Mouse (Mus musculus) heart, embryonic 14.5 days (tissue): ENCODE results near the gene Srsf2. TPM values are rescaled to one million over a fixed set of nuclear protein-coding genes. Genes with fewer than 3 reads are reported as not detected.

Source experiments
- ATAC-seq: fragments of 200-750 bp; cut with Nextera tagmentation; 2 replicates; pipeline ENCODE4 v1.8.0; 2017; ENCODE audit warnings: low read depth, moderate TSS enrichment; ENCODE audit not compliant: insufficient number of reproducible peaks, insufficient read depth, low FRiP score
- H3K27ac ChIP-seq, 2 experiments: fragments of 200-500 bp in 1 of 2; fragments of 300-500 bp in 1 of 2; sonication (generic) in 1 of 2; replicated peaks in 1 of 2; 2 replicates each; pipeline ENCODE4 v1.5.1; 2012 to 2014; ENCODE audit warnings: low read depth in 2 of 2, low read length in 2 of 2, control low read depth in 1 of 2, mild to moderate bottlenecking in 1 of 2, mixed read lengths in 1 of 2; ENCODE audit not compliant: control insufficient read depth in 1 of 2, insufficient read depth in 1 of 2
- H3K27me3 ChIP-seq: fragments of 300-500 bp; sonication (generic); 2 replicates; pipeline ENCODE4 v1.6.1; 2014; ENCODE audit warnings: mild to moderate bottlenecking, low read length, control low read depth; ENCODE audit not compliant: control insufficient read depth, insufficient read depth
- H3K36me3 ChIP-seq: fragments of 300-500 bp; sonication (generic); 2 replicates; pipeline ENCODE4 v1.6.1; 2014; ENCODE audit warnings: mild to moderate bottlenecking, control low read depth, low read length, mixed read lengths; ENCODE audit not compliant: control insufficient read depth, insufficient read depth
- H3K4me1 ChIP-seq, 2 experiments: fragments of 200-500 bp in 1 of 2; fragments of 300-500 bp in 1 of 2; sonication (generic) in 1 of 2; 2 replicates each; pipeline ENCODE4 v1.6.1; 2012 to 2014; ENCODE audit warnings: low read length in 2 of 2, control low read depth in 1 of 2, mixed read lengths in 1 of 2; ENCODE audit not compliant: control insufficient read depth in 2 of 2, insufficient read depth in 2 of 2
- H3K4me2 ChIP-seq: fragments of 300-500 bp; sonication (generic); 2 replicates; pipeline ENCODE4 v1.6.1; 2014; ENCODE audit warnings: mild to moderate bottlenecking, low read length
- H3K4me3 ChIP-seq, 2 experiments: fragments of 200-500 bp in 1 of 2; fragments of 300-500 bp in 1 of 2; sonication (generic) in 1 of 2; 2 replicates each; pipeline ENCODE4 v1.5.1; 2012 to 2014; ENCODE audit warnings: low read length in 2 of 2, mild to moderate bottlenecking in 2 of 2, control low read depth in 1 of 2, low read depth in 1 of 2, moderate library complexity in 1 of 2; ENCODE audit not compliant: control insufficient read depth in 1 of 2, insufficient read depth in 1 of 2
- H3K9ac ChIP-seq: fragments of 300-500 bp; sonication (generic); 2 replicates; pipeline ENCODE4 v1.6.1; 2014; ENCODE audit warnings: mild to moderate bottlenecking, low read length
- H3K9me3 ChIP-seq: fragments of 300-500 bp; sonication (generic); 2 replicates; pipeline ENCODE4 v1.6.1; 2016; ENCODE audit warnings: low read length, control low read depth; ENCODE audit not compliant: control insufficient read depth
- WGBS: fragments of 180-500 bp; shearing (Covaris S2); extraction: QIAGEN DNeasy Blood & Tissue Kit; methylation state at CpG from one replicate; pipeline ENCODE4 v1.1.7; 2014; 5-methylcytosine and 5-hydroxymethylcytosine counted together
- polyA plus RNA-seq: library from polyadenylated mRNA; unstranded; fragments of >200 nt; fragmentation: Nextera tagmentation; extraction: Ambion mirVana; gene quantifications from 2 replicates; pipeline ENCODE4 v1.2.1, GENCODE M21; 2014

Gene Srsf2
- polyA plus RNA-seq, 1 experiment from 2014 or later: 569 TPM

DNA sequence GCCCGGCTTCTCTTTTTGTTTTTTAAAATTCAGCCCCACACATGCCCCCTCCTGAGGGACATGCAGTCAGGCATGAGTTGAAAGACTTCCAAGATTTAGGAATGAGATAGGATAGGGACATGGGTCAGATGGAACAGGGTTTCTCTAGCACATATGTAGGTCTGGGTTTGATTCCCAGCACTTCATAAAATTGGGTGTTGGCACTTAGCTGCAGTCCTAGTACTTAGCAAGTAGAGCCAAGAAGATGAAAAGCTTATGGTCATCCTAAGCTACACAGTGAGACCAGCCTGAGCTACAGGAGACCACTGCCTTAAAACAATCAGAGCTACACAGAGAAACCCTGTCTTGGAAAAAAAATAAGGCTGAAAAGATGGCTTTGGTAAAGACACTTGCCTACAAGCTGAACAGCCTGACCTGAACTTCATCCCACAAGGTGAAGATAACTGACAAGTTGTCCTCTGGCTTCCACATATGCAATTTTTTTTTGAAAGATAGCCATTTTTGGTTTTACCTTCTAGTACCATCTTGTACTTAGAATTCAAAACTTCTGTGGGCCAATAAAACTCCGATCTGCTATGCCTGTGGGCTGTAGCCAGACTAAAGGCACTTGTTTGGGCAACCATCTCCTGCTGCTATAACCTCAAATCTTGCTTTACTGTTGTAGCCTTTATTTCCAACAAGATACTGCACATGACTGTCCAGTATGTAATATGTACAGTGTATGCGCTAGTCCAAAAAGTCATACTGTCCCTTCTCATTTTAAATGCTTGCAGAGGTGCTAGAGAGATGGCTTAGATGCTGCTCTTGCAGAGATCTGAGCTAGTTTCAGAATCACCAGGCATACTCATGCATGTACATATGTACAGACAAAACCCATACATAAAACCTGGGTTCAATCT lies 5.5 kb downstream of the Srsf2 start:
- WGBS: 86% methylated on average over 3 of the region's 3 CpGs
- H3K4me2 ChIP-seq: no peak overlapping the region
- H3K4me1 ChIP-seq: peaks cover 0 to 18% of the 10 kb centered on the region in 2 experiments; a peak in 2 of 4 replicates
- H3K27ac ChIP-seq: no peak overlapping the region
- no peak for ATAC-seq
- no peak overlapping the region for H3K4me3 ChIP-seq
- H3K9me3 ChIP-seq: no peaks in the 10 kb centered on the region
- H3K9ac ChIP-seq: no peak overlapping the region
- H3K27me3 ChIP-seq: no peaks in the 10 kb centered on the region
- H3K36me3 ChIP-seq: peaks cover 59% of the 10 kb centered on the region

DNA sequence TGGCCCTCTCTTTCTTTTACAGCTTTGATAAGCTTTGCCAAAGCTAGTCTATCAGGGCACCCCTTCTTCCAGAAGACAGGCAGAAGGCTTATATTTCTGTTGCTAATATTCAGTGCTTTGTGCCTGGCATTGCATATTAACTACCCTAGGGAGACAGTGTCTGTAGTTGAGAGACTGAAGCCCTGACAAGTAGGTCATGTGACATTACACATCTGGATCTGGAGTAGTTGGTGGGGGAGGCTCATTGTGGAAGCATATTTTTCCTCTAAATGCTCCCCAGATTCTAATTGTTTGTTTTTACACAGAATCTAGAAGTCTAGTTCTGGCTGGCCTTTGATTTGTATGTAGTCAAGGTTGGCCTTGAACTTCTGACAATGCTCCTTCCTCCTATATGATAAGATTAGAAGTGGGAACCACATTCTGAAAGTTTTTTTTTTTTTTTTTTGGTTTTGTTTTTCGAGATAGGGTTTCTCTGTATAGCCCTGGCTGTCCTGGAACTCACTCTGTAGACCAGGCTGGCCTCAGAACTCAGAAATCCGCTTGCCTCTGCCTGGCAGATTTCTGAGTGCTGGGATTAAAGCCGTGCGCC lies 6.2 kb downstream of the Srsf2 start:
- 78% methylated on average over 4 of the region's 4 CpGs for WGBS
- Histone ChIP-seq H3K4me1 (peaks cover 0 to 18% of the 10 kb centered on the region in 2 experiments; a peak in 2 of 4 replicates), H3K9me3 (no peaks in the 10 kb centered on the region), H3K27ac (no peak overlapping the region), H3K27me3 (no peaks in the 10 kb centered on the region), H3K36me3 (peaks cover 55% of the 10 kb centered on the region), H3K4me3 (no peak overlapping the region), H3K9ac (no peak overlapping the region), H3K4me2 (no peak overlapping the region)
- no peak for ATAC-seq

DNA sequence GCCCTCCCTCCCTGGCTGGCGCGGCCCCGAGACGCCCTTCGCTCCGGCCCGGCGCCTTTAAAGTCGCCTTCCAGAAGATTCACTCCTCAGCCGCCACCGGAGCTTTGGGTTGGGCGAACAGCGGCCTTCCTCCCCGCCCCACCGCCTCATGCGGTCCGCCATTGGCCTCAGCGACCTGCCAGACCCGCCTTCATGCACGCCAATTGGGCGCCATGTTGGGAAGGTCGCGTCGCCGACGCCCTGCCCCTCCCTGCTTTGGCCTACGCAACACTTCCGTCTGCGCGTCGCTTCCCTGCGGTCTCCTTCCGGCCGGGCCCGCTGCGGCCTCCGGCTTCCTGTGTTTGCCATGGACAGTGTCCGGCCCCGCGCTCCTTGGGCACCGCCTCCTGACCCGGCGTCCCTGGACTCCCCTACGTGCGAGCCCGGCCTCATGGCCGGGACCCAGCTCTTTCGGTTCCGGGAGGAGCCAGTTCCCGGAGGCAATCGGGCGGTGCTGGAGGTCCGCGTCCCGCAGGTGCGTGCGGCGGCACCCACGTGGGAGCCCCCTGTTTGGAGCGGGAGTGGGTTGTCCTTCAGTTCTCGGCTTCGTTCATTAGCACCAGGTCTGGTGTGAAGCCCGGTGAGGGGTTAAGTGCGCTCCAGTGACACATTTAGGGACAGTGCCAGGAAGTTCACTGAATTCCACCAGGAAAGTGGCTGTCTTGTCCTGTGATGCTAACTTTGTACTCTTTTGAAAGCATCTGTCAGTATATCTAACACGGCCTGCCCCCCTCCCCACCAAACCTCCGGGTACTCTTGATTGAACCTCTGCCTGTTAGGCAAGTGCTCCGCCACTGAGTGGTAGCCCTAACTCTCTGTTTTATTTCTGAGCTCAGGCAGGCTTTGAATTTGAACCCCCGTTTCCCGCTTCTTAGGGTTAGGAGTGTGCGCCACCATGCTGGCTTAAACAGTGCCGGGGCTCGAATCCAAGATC lies 9.3 kb downstream of the Srsf2 start, which contains the start of the genes Mettl23 and Jmjd6:
Gene Mettl23, plus strand, starts transcription at position 18 of the 973 bp plus-strand sequence.
Gene Jmjd6, minus strand, starts transcription at position 189 of the 973 bp plus-strand sequence.
- under 1% methylated on average over 72 of the region's 72 CpGs for WGBS
- Histone ChIP-seq H3K27me3 (no peaks in the 10 kb centered on the region), H3K4me3 (peak within 1 kb of the TSS; percentile 85 to 89), H3K4me2 (peak within 1 kb of the TSS; percentile 89), H3K9ac (peak within 1 kb of the TSS; percentile 91), H3K36me3 (peaks cover 54% of the 10 kb centered on the region), H3K4me1 (peaks cover 7 to 29% of the 10 kb centered on the region in 2 experiments), H3K9me3 (no peaks in the 10 kb centered on the region), H3K27ac (peak within 1 kb of the TSS; percentile 95 to 98)
- peak; percentile 93 for ATAC-seq

DNA sequence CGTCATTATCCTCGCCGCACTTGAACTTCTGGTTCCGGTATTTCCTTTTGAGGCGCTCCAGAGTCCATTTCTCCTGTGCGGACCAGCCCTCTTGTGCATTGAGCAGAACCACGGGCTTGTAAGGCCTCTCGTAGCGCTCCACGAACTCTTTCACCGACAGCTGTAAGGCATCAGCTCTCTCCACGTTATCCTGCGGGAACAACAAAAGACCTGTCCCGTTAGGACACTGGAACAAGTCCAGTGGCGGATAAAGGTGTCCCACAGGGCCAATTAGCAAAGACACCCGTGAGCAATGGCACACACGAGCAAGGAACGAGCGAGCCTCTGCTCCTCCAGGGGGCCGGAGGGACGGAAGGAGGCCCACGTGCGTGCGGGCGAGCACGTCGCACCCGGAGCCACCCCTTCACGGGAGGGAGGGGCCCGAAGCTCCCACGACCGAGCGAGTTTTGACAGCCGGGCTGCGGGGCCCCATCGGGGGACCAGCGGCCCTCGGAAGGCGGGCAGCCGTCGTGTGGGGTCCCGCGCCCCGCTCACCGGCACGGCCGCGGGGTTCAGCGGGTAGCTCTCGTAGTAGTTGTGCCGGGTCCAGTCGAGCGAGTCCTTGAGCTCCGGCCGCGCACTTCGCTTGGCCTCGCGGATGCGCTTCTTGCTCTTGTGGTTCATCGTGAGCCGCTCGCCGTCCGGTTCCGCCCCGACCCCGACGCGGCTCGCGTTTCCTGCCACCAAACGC lies 10.2 kb downstream of the Srsf2 start:
- Histone ChIP-seq H3K9me3 (no peaks in the 10 kb centered on the region), H3K9ac (peak overlapping the region; percentile 91), H3K27ac (peak overlapping the region; percentile 95 to 98), H3K27me3 (no peaks in the 10 kb centered on the region), H3K4me2 (peak overlapping the region; percentile 71), H3K4me3 (peak overlapping the region; percentile 85 to 89), H3K4me1 (peaks cover 7 to 29% of the 10 kb centered on the region in 2 experiments), H3K36me3 (peaks cover 54% of the 10 kb centered on the region)
- ATAC-seq: peak; percentile 55
- under 1% methylated on average over 70 of the region's 73 CpGs for WGBS

DNA sequence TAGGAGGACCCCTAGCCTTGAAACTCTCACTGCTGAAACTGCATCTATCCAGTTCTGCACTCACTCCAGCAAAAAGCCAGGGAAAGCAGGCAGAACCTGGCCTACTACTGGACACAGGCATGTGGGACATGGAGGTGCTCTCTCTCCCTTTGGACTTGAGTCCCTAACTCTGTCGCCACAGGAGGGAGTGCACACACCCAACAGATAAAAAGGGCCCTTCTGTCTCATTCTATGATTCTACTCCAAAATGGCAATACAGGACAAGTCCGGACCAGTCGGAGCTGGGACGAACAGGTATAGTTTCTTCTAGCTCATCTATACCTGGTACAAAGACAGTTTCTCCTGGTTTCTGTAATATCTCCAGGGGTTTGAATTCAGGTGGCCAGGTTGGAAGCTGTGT lies 12.1 kb downstream of the Srsf2 start:
- 78% methylated on average over 4 of the region's 4 CpGs for WGBS
- H3K27me3 ChIP-seq: no peaks in the 10 kb centered on the region
- H3K9ac ChIP-seq: peak overlapping the region; percentile 91
- H3K9me3 ChIP-seq: no peaks in the 10 kb centered on the region
- H3K27ac ChIP-seq: no peak overlapping the region
- no peak for ATAC-seq
- H3K36me3 ChIP-seq: peaks cover 58% of the 10 kb centered on the region
- H3K4me1 ChIP-seq: peaks cover 7 to 29% of the 10 kb centered on the region in 2 experiments
- H3K4me3 ChIP-seq: peak overlapping the region; percentile 3 to 85; a peak in 3 of 4 replicates
- H3K4me2 ChIP-seq: peak overlapping the region; percentile 71

DNA sequence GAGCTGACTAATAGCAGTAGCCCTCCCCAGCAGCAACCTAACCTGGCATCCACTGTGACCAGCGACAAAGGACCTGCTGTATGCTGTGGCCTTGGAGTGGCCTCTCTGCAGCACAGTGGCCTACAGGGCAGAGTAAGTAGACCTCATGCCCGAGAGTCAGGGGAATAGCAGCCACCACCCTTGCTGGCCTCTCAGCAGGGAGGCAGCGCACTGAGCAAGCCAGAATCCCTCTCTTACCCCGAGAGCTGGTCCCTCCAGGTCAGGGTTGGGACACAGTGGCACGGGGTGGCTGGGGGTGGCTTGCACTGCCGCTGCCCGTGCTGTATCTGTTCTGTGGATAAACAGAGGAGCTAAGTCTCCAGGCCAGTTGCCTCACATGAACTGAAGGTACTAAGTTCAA lies 13.3 kb downstream of the Srsf2 start:
- H3K36me3 ChIP-seq: peaks cover 70% of the 10 kb centered on the region
- peak overlapping the region; percentile 42; the same call in 1 of the 2 replicates for H3K9ac ChIP-seq
- no peak overlapping the region for H3K27ac ChIP-seq
- no peaks in the 10 kb centered on the region for H3K9me3 ChIP-seq
- H3K27me3 ChIP-seq: no peaks in the 10 kb centered on the region
- no peak overlapping the region for H3K4me3 ChIP-seq
- ATAC-seq: no peak
- peak overlapping the region; percentile 33; the same call in 1 of the 2 replicates for H3K4me2 ChIP-seq
- WGBS: 74% methylated on average over 7 of the region's 7 CpGs
- peaks cover 7 to 28% of the 10 kb centered on the region in 2 experiments for H3K4me1 ChIP-seq
